Mouse (Mus musculus): Measurements from ENCODE around the gene Mrpl23. TPM values are rescaled to one million over a fixed set of nuclear protein-coding genes. Genes with fewer than 3 reads are reported as not detected.

The Mrpl23 gene
- polyA plus RNA-seq, 1 experiment from 2014 or later: 44.9 TPM

DNA sequence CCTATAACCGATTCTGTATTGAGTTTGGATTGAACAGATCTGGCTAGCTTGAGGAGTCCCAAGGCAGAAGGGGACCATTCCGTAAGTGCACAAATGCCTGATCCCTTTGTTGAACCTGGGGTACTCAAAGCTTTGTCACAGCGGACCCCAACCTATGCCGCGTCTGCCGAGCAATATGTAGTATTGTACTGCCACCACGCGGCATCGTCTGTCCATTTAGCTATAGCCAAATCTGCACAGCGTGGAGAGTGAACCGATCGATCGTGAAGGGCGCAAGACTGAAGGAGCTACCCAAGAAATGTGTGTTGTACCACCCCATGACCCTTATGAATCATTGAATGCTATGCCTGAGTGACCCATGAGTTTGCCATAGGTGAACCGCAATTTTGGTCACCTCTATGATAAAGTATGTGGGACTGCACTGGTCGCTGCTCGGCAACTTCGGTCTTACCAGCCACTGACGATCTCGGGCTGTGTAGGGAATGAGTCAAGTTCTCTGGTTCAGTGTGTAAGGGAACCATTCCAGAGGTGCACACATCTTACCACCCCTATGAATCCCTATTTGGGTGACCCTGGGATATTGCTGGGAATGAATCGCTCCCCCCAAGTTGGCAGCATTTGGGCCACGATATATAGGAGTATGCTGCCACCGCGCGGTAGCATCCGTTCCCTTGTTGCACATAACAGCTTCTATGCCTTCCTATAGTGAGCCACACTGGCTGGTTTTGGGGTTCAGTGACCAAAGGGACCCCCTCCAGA is 47.8 kb downstream of the Mrpl23 start:
- no peak for ATAC-seq
- Histone ChIP-seq H3K27me3 (replicated peaks) (no peaks in the 10 kb centered on the region), H3K9ac (peak overlapping the region; percentile 29; the same call in 1 of the 2 replicates), H3K4me2 (replicated peaks) (peak overlapping the region; percentile 69), H3K27ac (no peak overlapping the region), H3K9me3 (no peaks in the 10 kb centered on the region), H3K4me3 (replicated peaks) (peak overlapping the region; percentile 32), H3K4me1 (replicated peaks) (peaks cover 3% of the 10 kb centered on the region; the same call in 1 of the 2 replicates), H3K36me3 (no peaks in the 10 kb centered on the region)
- 43% methylated on average over 26 of the region's 26 CpGs for WGBS

DNA sequence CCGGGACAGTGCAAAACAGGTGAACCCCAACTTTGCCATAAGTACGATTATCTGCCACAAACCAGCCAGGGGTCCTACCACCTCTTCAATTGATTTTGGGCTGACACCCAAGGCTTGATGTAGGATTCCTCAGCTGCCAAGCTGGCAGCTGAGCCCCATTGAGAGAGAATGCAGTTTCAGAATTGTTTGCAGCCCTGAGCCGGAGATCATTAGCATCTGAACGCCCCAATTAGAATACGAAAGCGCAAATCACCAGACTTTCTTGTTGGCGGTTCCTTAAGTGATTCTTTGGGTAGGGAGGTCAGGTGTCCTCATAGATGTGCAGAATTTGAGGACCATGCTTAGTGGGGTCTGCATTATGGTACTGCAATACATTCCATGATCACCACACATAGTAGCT is 48.7 kb downstream of the Mrpl23 start:
- no peak overlapping the region for H3K27ac ChIP-seq
- no peak for ATAC-seq
- no peak overlapping the region for H3K4me2 ChIP-seq (replicated peaks)
- H3K9me3 ChIP-seq: no peaks in the 10 kb centered on the region
- 0 out of 2 replicates have a peak, but pooled peaks cover 3% of the 10 kb centered on the region for H3K4me1 ChIP-seq (replicated peaks)
- H3K9ac ChIP-seq: no peak overlapping the region
- H3K36me3 ChIP-seq: no peaks in the 10 kb centered on the region
- no peak overlapping the region for H3K4me3 ChIP-seq (replicated peaks)
- H3K27me3 ChIP-seq (replicated peaks): no peaks in the 10 kb centered on the region
- 68% methylated on average over 7 of the region's 7 CpGs for WGBS

DNA sequence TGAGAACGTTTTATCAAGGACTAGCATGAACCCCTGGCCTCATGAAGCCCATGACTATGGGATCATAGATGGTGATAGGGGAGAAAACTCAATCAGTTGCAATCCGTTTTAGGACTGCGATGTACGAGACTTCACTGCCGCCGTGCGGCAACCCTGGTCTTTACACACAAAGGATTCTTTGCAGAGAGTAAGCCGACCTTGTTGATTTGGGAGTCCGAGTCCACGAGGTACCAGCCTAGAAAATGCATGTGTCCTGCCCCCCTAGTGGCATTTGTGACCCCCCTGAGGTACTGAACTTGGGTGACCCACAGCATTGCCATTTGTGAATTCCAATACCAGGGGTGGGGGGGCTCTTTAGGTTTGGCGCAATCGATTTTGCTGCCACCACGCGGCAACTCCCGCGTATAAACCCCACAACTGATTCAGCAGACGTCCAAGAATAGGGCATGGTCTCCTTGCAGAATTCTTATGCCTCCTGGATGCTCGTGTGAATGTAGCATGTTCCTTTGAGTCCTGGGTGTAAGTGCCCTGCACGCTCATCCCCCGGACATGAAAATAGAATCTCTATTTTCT is 49.3 kb downstream of the Mrpl23 start:
- H3K4me3 ChIP-seq (replicated peaks): peak overlapping the region; percentile 24; the same call in 1 of the 2 replicates

DNA sequence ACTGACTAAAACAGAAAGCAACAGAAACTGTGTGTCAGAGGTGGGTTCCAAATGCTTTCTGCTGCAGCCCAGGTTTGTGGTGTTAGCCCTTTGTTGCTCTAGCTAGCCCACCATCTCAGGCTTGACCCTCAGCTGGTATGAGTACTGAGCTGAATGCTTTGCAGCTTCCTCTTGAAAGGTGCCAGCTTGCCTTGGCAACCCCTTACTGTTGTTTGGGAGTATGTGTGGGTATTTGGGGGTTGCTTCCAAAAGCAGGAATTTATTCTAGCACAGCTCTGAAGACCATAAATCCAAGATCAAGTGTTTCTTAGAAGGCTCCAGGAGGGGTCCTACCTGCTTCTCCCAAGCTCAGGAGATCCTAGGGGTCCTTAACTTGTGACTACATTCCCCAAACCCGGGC is 52.4 kb downstream of the Mrpl23 start:
- H3K27ac ChIP-seq: no peak overlapping the region
- peaks cover 15% of the 10 kb centered on the region for H3K4me1 ChIP-seq (replicated peaks)
- H3K36me3 ChIP-seq: no peaks in the 10 kb centered on the region
- no peaks in the 10 kb centered on the region for H3K27me3 ChIP-seq (replicated peaks)
- no peak overlapping the region for H3K4me2 ChIP-seq (replicated peaks)
- WGBS: 20% methylated on average over 1 of the region's 1 CpGs
- ATAC-seq: no peak
- H3K9me3 ChIP-seq: no peaks in the 10 kb centered on the region
- no peak overlapping the region for H3K9ac ChIP-seq
- H3K4me3 ChIP-seq (replicated peaks): no peak overlapping the region

More for the DNA sequence above, 49.3 kb downstream of the Mrpl23 start:
- Histone ChIP-seq H3K9ac (no peak overlapping the region), H3K36me3 (no peaks in the 10 kb centered on the region), H3K4me2 (replicated peaks) (peak overlapping the region; percentile 57), H3K27me3 (replicated peaks) (no peaks in the 10 kb centered on the region), H3K4me1 (replicated peaks) (0 out of 2 replicates have a peak, but pooled peaks cover 3% of the 10 kb centered on the region), H3K9me3 (no peaks in the 10 kb centered on the region), H3K27ac (no peak overlapping the region)
- 48% methylated on average over 20 of the region's 20 CpGs for WGBS
- ATAC-seq: no peak

DNA sequence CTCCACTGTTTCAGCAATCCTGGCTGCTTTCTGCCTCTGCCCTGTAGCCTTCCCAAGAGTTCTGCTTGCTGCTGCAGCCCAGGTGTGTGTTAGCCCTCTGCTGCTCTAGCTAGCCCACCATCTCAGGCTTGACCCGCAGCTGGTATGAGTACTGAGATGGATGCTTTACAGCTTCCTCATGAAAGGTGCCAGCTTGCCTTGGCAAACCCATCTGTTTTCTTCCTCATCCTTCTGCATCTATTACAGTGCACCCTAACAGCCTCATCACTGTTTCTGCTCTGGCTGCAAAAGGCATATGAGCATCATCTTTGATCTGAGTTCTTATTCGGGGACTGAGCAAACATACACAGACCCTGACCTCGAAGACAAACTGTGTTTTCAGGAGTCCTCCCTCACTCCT is 53.4 kb downstream of the Mrpl23 start:
- no peak overlapping the region for H3K4me2 ChIP-seq (replicated peaks)
- no peak overlapping the region for H3K27ac ChIP-seq
- H3K9me3 ChIP-seq: no peaks in the 10 kb centered on the region
- no peaks in the 10 kb centered on the region for H3K27me3 ChIP-seq (replicated peaks)
- H3K9ac ChIP-seq: no peak overlapping the region
- no peaks in the 10 kb centered on the region for H3K36me3 ChIP-seq
- peaks cover 21% of the 10 kb centered on the region for H3K4me1 ChIP-seq (replicated peaks)
- no peak overlapping the region for H3K4me3 ChIP-seq (replicated peaks)
- 73% methylated on average over 3 of the region's 3 CpGs for WGBS
- ATAC-seq: no peak

DNA sequence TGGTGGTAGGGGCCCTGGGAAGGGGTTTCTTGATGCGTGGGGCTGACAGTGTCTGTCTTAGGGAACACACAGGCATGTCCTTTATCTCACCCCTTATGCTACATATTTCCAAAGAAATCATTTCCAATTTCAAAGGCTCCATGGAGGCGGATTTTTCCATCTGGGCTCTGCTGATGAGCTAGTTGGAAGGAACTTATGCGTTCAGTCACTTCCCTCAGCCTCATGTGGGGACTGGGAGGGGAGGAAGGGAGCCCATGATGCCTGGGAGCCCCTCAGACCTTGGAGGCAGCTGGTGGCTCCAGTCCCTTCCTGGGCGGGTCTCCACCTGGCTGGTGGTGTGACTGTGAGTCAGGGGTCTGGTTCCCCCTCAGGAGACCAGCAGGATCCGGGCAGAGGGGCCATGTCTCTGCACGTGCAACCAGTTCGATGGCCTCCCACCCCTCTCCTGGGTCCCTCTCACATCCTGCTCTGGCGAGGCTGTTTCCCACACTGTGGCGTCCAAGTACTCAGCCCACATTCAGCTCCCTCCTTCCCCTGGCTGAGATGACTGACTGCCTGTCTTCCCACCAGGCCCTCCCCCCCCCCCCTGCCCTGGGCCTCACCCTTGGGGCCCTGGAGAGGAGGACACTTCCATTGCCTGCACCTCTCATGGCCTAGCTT is 55.9 kb downstream of the Mrpl23 start:
- Histone ChIP-seq H3K27ac (no peak overlapping the region), H3K27me3 (replicated peaks) (no peaks in the 10 kb centered on the region), H3K4me1 (replicated peaks) (peaks cover 37% of the 10 kb centered on the region), H3K4me2 (replicated peaks) (no peak overlapping the region), H3K9ac (no peak overlapping the region), H3K9me3 (no peaks in the 10 kb centered on the region), H3K36me3 (no peaks in the 10 kb centered on the region), H3K4me3 (replicated peaks) (no peak overlapping the region)
- peak; percentile 48 for ATAC-seq
- 54% methylated on average over 9 of the region's 9 CpGs for WGBS

MicroRNAs within 50 kb of the gene (microRNA counts, 519-probe panel; counts per million panel counts)
- microRNA mmu-miR-675-3p: 2,560 counts per million, percentile 67 among the panel's probes with 10 or more counts
- microRNA mmu-miR-675-5p: 2,068 counts per million, percentile 48 among the panel's probes with 10 or more counts

Other genes with a start within 250 kb of the Mrpl23 start
- gene Krtap5-1, start 235.6 kb upstream of the Mrpl23 start, polyA plus RNA-seq (2015; fragmentation: Nextera tagmentation; extraction: Ambion mirVana): not detected in 2 replicates
- gene Krtap5-4, start 229.1 kb upstream of the Mrpl23 start, polyA plus RNA-seq (2015; fragmentation: Nextera tagmentation; extraction: Ambion mirVana): not detected in 2 replicates
- 1.9 and 2.0 TPM in 2 replicates for gene Ifitm10, start 158.9 kb upstream of the Mrpl23 start, polyA plus RNA-seq (2015; fragmentation: Nextera tagmentation; extraction: Ambion mirVana)
- 1.2 and 1.9 TPM in 2 replicates for gene Gm49369, start 150.0 kb upstream of the Mrpl23 start, polyA plus RNA-seq (2015; fragmentation: Nextera tagmentation; extraction: Ambion mirVana)
- 282 and 329 TPM in 2 replicates for gene Ctsd, start 144.6 kb upstream of the Mrpl23 start, polyA plus RNA-seq (2015; fragmentation: Nextera tagmentation; extraction: Ambion mirVana)
- gene Syt8, start 97.8 kb upstream of the Mrpl23 start, polyA plus RNA-seq (2015; fragmentation: Nextera tagmentation; extraction: Ambion mirVana): 5.4 and 5.6 TPM in 2 replicates
- gene Tnni2, start 90.9 kb upstream of the Mrpl23 start, polyA plus RNA-seq (2015; fragmentation: Nextera tagmentation; extraction: Ambion mirVana): 4.8 and 4.9 TPM in 2 replicates
- 130 and 145 TPM in 2 replicates for gene Lsp1, start 71.9 kb upstream of the Mrpl23 start, polyA plus RNA-seq (2015; fragmentation: Nextera tagmentation; extraction: Ambion mirVana)
- 1.4 and 4.3 TPM in 2 replicates for gene Tnnt3, start 33.9 kb upstream of the Mrpl23 start, polyA plus RNA-seq (2015; fragmentation: Nextera tagmentation; extraction: Ambion mirVana)
- 958 and 978 TPM in 2 replicates for gene Igf2, start 134.1 kb downstream of the Mrpl23 start, polyA plus RNA-seq (2015; fragmentation: Nextera tagmentation; extraction: Ambion mirVana)
- 1.0 and 1.4 TPM in 2 replicates for gene Gm49394, start 137.3 kb downstream of the Mrpl23 start, polyA plus RNA-seq (2015; fragmentation: Nextera tagmentation; extraction: Ambion mirVana)
- gene Ins2, start 210.7 kb downstream of the Mrpl23 start, polyA plus RNA-seq (2015; fragmentation: Nextera tagmentation; extraction: Ambion mirVana): 272 and 461 TPM in 2 replicates

All from intestine, embryonic 15.5 days (tissue).